Mouse (Mus musculus) stomach, embryonic 14.5 days (tissue): ENCODE data around the gene C1s2. TPM values are rescaled to one million over a fixed set of nuclear protein-coding genes. Genes with fewer than 3 reads are reported as not detected.
"Not testable (repeated sequence)": the region's sequence is repeated elsewhere in the genome, so short reads cannot be mapped to it uniquely, and the experiment has no call there.

Experiments used
- ATAC-seq: fragments of 200-750 bp; cut with Nextera tagmentation; 2 replicates; pipeline ENCODE4 v1.8.0; 2017; ENCODE audit warnings: low read depth, moderate TSS enrichment; ENCODE audit not compliant: insufficient number of reproducible peaks, insufficient read depth, low FRiP score
- H3K27ac ChIP-seq: fragments of 300-500 bp; sonication (generic); 2 replicates; pipeline ENCODE4 v1.5.1; 2014; ENCODE audit warnings: mild to moderate bottlenecking, low read length, moderate library complexity, mixed read lengths
- H3K27me3 ChIP-seq: fragments of 300-500 bp; sonication (generic); 2 replicates; pipeline ENCODE4 v1.6.1; 2014; ENCODE audit warnings: low read length, control low read depth, mixed read lengths; ENCODE audit not compliant: control insufficient read depth, insufficient read depth
- H3K36me3 ChIP-seq: fragments of 300-500 bp; sonication (generic); 2 replicates; pipeline ENCODE4 v1.6.1; 2014; ENCODE audit warnings: mild to moderate bottlenecking, control low read depth, low read length, moderate library complexity, mixed read lengths; ENCODE audit not compliant: control insufficient read depth, insufficient read depth
- H3K4me1 ChIP-seq: fragments of 300-500 bp; sonication (generic); 2 replicates; pipeline ENCODE4 v1.6.1; 2014; ENCODE audit warnings: low read length, control low read depth, mixed read lengths; ENCODE audit not compliant: control insufficient read depth, insufficient read depth
- H3K4me2 ChIP-seq: fragments of 300-500 bp; sonication (generic); replicated peaks from 2 replicates; pipeline ENCODE4 v1.6.1; 2014; ENCODE audit warnings: low read depth, low read length, control low read depth
- H3K4me3 ChIP-seq: fragments of 300-500 bp; sonication (generic); 2 replicates; pipeline ENCODE4 v1.5.1; 2014; ENCODE audit warnings: low read depth, low read length, control low read depth
- H3K9ac ChIP-seq: fragments of 300-500 bp; sonication (generic); replicated peaks from 2 replicates; pipeline ENCODE4 v1.6.1; 2014; ENCODE audit warnings: low read depth, mild to moderate bottlenecking, control low read depth, low read length, moderate library complexity, mixed read lengths
- H3K9me3 ChIP-seq: fragments of 300-500 bp; sonication (generic); 2 replicates; pipeline ENCODE4 v1.6.1; 2016; ENCODE audit warnings: low read depth, low read length, control low read depth; ENCODE audit not compliant: control insufficient read depth
- WGBS: fragments of 180-500 bp; shearing (Covaris S2); extraction: QIAGEN DNeasy Blood & Tissue Kit; methylation state at CpG from one replicate; pipeline ENCODE4 v1.1.7; 2014; 5-methylcytosine and 5-hydroxymethylcytosine counted together
- polyA plus RNA-seq: library from polyadenylated mRNA; unstranded; fragments of >200 nt; fragmentation: Nextera tagmentation; extraction: Ambion mirVana; gene quantifications from 2 replicates; pipeline ENCODE4 v1.2.1, GENCODE M21; 2014

Gene C1s2
- polyA plus RNA-seq = not detected in 2 replicates

- ATAC-seq, H3K9me3 ChIP-seq, H3K4me1 ChIP-seq, H3K36me3 ChIP-seq, H3K27me3 ChIP-seq, H3K9ac ChIP-seq, H3K4me3 ChIP-seq, H3K4me2 ChIP-seq, H3K27ac ChIP-seq: not testable (repeated sequence)
- WGBS = 70% methylated on average over 2 of the region's 2 CpGs
Observed at GRCm38 (mm10) chr6:124635985-124636384, at the start of gene C1s2. C1s2 (minus strand) TSS chr6:124636085.

DNA sequence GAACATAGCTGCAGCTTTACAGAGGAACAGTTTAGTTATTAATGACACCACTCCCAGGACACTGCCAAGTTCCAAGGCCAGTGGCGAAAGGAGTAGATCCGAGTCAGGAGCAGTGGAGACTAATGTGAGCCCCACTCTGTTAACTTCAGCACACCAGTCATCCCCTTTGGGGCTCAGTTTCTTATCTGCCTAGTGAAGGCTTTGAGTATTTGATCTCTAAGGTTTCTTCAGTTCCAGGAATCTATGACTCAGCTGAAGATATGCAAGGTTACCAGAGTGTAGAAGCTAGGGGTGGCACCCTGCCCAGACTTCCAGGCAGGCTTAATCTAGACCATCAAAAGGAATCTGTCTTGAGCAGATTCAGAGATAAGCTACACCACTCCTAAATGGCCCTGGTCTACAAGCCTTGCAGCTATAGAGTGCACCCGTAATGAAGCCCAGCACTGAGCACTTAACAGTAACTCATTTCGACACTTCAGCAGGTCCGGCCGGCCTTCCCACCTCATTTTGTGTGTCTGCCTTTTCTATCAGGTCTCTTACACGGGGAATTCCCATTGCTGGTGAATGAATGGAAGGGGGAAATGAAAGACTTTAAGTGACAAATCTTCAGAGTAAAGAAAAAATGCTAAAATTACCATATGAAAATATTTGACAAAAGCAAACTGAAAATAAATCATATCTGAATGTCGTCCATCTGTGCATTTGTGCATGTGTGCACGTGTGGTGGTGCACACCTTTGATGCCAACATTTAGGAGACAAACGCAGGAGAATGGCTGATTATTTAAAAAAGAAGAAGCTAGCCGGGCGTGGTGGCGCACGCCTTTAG lies 47.9 kb upstream of the C1s2 start:
- Histone ChIP-seq H3K4me3 (no peak overlapping the region), H3K9me3 (no peaks in the 10 kb centered on the region), H3K9ac (no peak overlapping the region), H3K4me1 (no peaks in the 10 kb centered on the region), H3K36me3 (no peaks in the 10 kb centered on the region), H3K4me2 (no peak overlapping the region), H3K27me3 (no peaks in the 10 kb centered on the region), H3K27ac (no peak overlapping the region)
- WGBS = 71% methylated on average over 14 of the region's 14 CpGs
- peak; percentile 62 for ATAC-seq

DNA sequence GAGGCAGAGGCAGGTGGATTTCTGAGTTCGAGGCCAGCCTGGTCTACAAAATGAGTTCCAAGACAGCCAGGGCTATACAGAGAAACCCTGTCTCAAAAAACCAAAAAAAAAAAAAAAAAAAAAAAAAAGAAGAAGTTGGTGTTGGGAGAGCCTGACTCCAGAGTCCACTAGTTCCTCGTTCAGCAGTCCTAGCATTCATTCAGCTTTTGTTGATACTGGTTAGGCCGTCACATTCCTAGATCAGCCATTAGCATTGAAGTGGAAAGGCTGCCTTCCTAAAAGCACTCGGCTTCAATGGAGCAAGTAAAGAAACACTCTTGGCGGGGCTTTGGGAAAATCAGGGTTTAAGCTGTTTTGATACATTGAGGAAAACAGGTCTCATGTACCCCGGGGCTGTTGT lies 46.4 kb upstream of the C1s2 start:
- not testable (repeated sequence) for H3K4me2 ChIP-seq, H3K27me3 ChIP-seq, H3K9ac ChIP-seq, H3K4me1 ChIP-seq, H3K9me3 ChIP-seq, H3K27ac ChIP-seq, H3K36me3 ChIP-seq, ATAC-seq, H3K4me3 ChIP-seq
- WGBS = 60% methylated on average over 6 of the region's 6 CpGs

DNA sequence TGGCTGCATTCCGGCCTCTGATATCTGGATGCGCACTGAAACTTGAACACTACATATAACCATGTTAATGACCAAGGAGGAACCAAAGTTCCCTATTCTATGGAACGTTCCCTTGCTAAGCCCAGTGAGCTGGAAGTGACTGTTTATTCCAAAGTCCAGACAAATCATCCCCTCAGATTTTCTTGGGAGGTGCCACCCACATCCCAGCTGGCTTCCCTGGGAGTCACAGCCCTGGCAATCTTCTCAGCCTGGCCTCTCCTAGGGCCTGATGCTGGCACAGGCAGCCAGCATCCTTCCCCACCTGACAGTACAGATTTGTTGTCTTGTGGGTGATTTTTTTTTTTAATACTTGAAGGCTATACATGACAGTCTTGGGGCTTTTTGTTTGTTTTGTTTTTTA lies 43.6 kb upstream of the C1s2 start:
- 85% methylated on average over 3 of the region's 3 CpGs for WGBS
- H3K4me2 ChIP-seq = no peak overlapping the region

GRCm38 (mm10) chr6:124678769-124679168 lies 42.9 kb upstream of the C1s2 start:
- ATAC-seq = no peak
- Histone ChIP-seq H3K4me1 (no peaks in the 10 kb centered on the region), H3K9me3 (no peaks in the 10 kb centered on the region), H3K27me3 (no peaks in the 10 kb centered on the region), H3K36me3 (no peaks in the 10 kb centered on the region), H3K27ac (no peak overlapping the region), H3K9ac (no peak overlapping the region), H3K4me2 (no peak overlapping the region), H3K4me3 (no peak overlapping the region)
- 89% methylated on average over 7 of the region's 7 CpGs for whole genome bisulfite sequencing

More for the DNA sequence above, 43.6 kb upstream of the C1s2 start:
- no peak for ATAC-seq
- H3K9me3 ChIP-seq = no peaks in the 10 kb centered on the region
- no peak overlapping the region for H3K9ac ChIP-seq
- H3K4me3 ChIP-seq = no peak overlapping the region
- H3K4me1 ChIP-seq = no peaks in the 10 kb centered on the region
- H3K27ac ChIP-seq = no peak overlapping the region
- no peaks in the 10 kb centered on the region for H3K27me3 ChIP-seq
- no peaks in the 10 kb centered on the region for H3K36me3 ChIP-seq

DNA sequence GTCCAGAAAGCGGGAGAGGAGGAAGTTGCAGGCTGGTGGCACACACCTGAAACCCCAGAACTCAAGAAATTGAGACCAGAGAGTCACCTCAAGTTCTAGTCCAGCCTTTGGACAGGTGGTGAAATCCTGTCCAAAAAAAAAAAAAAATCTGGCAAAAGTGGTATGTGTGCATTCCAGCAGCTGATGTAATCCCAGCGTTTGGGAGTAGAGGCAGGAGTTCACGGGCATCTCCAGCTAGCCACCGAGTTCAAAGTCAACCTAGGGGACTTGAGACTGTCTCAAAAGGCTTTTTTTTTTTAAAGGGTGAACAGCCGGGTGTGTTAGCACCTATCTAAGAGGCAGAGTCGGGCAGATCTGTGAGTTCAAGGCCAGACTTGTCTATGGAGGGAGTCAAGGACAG lies 40.3 kb upstream of the C1s2 start:
- H3K36me3 ChIP-seq = no peaks in the 10 kb centered on the region
- no peaks in the 10 kb centered on the region for H3K27me3 ChIP-seq
- H3K9me3 ChIP-seq = no peaks in the 10 kb centered on the region
- H3K27ac ChIP-seq = no peak overlapping the region
- no peak overlapping the region for H3K4me3 ChIP-seq
- H3K4me1 ChIP-seq = no peaks in the 10 kb centered on the region
- no peak for ATAC-seq
- H3K4me2 ChIP-seq = no peak overlapping the region
- no peak overlapping the region for H3K9ac ChIP-seq
- 76% methylated on average over 6 of the region's 6 CpGs for WGBS

DNA sequence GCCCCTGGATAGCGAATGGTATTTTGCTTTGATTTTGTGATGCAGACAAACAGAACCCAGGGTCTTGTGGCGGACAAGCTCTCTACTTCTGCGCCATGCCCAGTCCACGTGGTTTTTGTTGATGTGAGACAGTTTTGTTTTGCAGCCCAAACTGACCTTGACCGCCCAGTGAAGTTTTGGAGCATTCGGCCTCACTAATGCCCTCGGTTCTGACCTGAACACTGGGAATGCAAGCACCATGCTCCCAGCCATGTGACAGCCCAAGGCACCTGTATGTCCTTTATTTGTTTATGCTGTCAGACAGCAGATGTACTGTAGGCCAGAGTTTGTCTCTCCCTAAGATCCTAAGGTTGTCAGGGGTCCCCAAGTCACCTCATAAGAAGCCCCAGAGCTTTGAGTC lies 38.7 kb upstream of the C1s2 start:
- H3K27me3 ChIP-seq = no peaks in the 10 kb centered on the region
- H3K36me3 ChIP-seq = no peaks in the 10 kb centered on the region
- no peak overlapping the region for H3K4me2 ChIP-seq
- no peak overlapping the region for H3K4me3 ChIP-seq
- WGBS = 90% methylated on average over 7 of the region's 7 CpGs
- no peak overlapping the region for H3K9ac ChIP-seq
- H3K4me1 ChIP-seq = no peaks in the 10 kb centered on the region
- H3K9me3 ChIP-seq = no peaks in the 10 kb centered on the region
- no peak for ATAC-seq
- H3K27ac ChIP-seq = no peak overlapping the region

DNA sequence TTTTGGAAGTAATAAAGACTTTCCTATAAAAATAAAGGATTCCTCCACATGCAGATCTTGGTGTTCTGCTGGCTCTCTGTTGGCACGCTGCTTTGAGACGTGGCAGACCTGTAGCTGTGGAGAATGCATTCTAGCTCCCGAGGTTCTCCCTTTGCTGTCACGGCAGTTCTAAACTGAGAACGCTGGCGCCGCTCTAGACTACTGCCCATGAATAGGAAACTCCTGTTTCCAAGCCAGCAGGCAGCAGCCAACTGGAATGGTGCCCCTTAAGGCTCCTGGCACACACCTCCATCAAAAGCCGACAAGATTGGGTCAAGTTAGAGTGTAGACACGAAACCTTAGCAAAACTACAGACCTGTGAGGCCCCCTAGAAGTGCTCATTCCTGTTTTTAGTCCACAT lies 37.7 kb upstream of the C1s2 start:
- no peak overlapping the region for H3K9ac ChIP-seq
- no peak overlapping the region for H3K4me3 ChIP-seq
- no peaks in the 10 kb centered on the region for H3K27me3 ChIP-seq
- H3K36me3 ChIP-seq = no peaks in the 10 kb centered on the region
- no peaks in the 10 kb centered on the region for H3K4me1 ChIP-seq
- no peak overlapping the region for H3K27ac ChIP-seq
- H3K4me2 ChIP-seq = no peak overlapping the region
- H3K9me3 ChIP-seq = no peaks in the 10 kb centered on the region
- WGBS = 91% methylated on average over 9 of the region's 9 CpGs
- no peak for ATAC-seq

GRCm38 (mm10) chr6:124672100-124672499 lies 36.2 kb upstream of the C1s2 start:
- no peaks in the 10 kb centered on the region for H3K4me1 ChIP-seq
- no peak for ATAC-seq
- H3K27me3 ChIP-seq = no peaks in the 10 kb centered on the region
- WGBS = 54% methylated on average over 6 of the region's 6 CpGs
- no peaks in the 10 kb centered on the region for H3K9me3 ChIP-seq
- H3K9ac ChIP-seq = no peak overlapping the region
- no peak overlapping the region for H3K4me3 ChIP-seq
- H3K4me2 ChIP-seq = no peak overlapping the region
- H3K36me3 ChIP-seq = no peaks in the 10 kb centered on the region
- no peak overlapping the region for H3K27ac ChIP-seq
